Mouse (Mus musculus): ENCODE data around the gene Slc4a8.

Slc4a8 gene

GRCm38 (mm10) chr15:100761419-100762185 lies at the start of gene Slc4a8:
TSS of gene Slc4a8 (plus strand) at chr15:100761747.
- DNase-seq: peak; percentile 97

- no peak for DNase-seq
These were observed 47.1 kb upstream of the Slc4a8 start for GRCm38 (mm10) chr15:100714470-100714869.

- DNase-seq: no peak
These were observed 46.1 kb upstream of the Slc4a8 start for GRCm38 (mm10) chr15:100715399-100715993.

GRCm38 (mm10) chr15:100717933-100718332 lies 43.6 kb upstream of the Slc4a8 start:
- no peak for DNase-seq

- peak in 1 of 2 experiments; percentile 19 for DNase-seq
These were observed 43.0 kb upstream of the Slc4a8 start for GRCm38 (mm10) chr15:100718572-100718971.

- no peak for DNase-seq
These were observed 42.3 kb upstream of the Slc4a8 start for GRCm38 (mm10) chr15:100719217-100719616.

- no peak for DNase-seq
These were observed 41.5 kb upstream of the Slc4a8 start for GRCm38 (mm10) chr15:100720066-100720465.

GRCm38 (mm10) chr15:100721445-100721844 lies 40.1 kb upstream of the Slc4a8 start:
- DNase-seq: no peak

- DNase-seq: no peak
These were observed 39.5 kb upstream of the Slc4a8 start for GRCm38 (mm10) chr15:100722026-100722425.

- no peak for DNase-seq
These were observed 39.0 kb upstream of the Slc4a8 start for GRCm38 (mm10) chr15:100722564-100722963.

GRCm38 (mm10) chr15:100723505-100723904 lies 38.0 kb upstream of the Slc4a8 start:
- no peak for DNase-seq

- no peak for DNase-seq
These were observed 34.8 kb upstream of the Slc4a8 start for GRCm38 (mm10) chr15:100726721-100727120.

- DNase-seq: no peak
These were observed 33.7 kb upstream of the Slc4a8 start for GRCm38 (mm10) chr15:100727834-100728233.

GRCm38 (mm10) chr15:100728586-100728985 lies 33.0 kb upstream of the Slc4a8 start:
- DNase-seq: no peak

GRCm38 (mm10) chr15:100729281-100729985 lies 32.1 kb upstream of the Slc4a8 start, which contains the start of gene Galnt6:
TSS of gene Galnt6 (minus strand) at chr15:100729376.
- peak; percentile 28 to 32 for DNase-seq

- DNase-seq: no peak
These were observed 30.5 kb upstream of the Slc4a8 start for GRCm38 (mm10) chr15:100731081-100731480.

- DNase-seq: no peak
These were observed 29.0 kb upstream of the Slc4a8 start for GRCm38 (mm10) chr15:100732580-100732979.

GRCm38 (mm10) chr15:100735095-100735952 lies 26.2 kb upstream of the Slc4a8 start:
- peak; percentile 22 to 43 for DNase-seq

- DNase-seq: no peak
These were observed 25.6 kb upstream of the Slc4a8 start for GRCm38 (mm10) chr15:100735953-100736300.

- DNase-seq: no peak
These were observed 23.9 kb upstream of the Slc4a8 start for GRCm38 (mm10) chr15:100737667-100738066.

- DNase-seq: no peak
These were observed 23.2 kb upstream of the Slc4a8 start for GRCm38 (mm10) chr15:100738351-100738781.

- no peak for DNase-seq
These were observed 22.1 kb upstream of the Slc4a8 start for GRCm38 (mm10) chr15:100739442-100739841.

- DNase-seq: no peak
These were observed 18.3 kb upstream of the Slc4a8 start for GRCm38 (mm10) chr15:100743238-100743637.

All from cerebellum, postnatal 14 days (tissue).